Mouse (Mus musculus) adrenal gland (tissue): ENCODE measurements around the gene Slc37a4.
"Not testable (repeated sequence)": the region's sequence is repeated elsewhere in the genome, so short reads cannot be mapped to it uniquely, and the experiment has no call there.

Source experiments
- intact Hi-C: fragments of 180-260 bp; cut with DNase I; formaldehyde crosslinking; loops from one replicate; pipeline ENCODE4 v1.15.1; 2025

The Slc37a4 gene

DNA sequence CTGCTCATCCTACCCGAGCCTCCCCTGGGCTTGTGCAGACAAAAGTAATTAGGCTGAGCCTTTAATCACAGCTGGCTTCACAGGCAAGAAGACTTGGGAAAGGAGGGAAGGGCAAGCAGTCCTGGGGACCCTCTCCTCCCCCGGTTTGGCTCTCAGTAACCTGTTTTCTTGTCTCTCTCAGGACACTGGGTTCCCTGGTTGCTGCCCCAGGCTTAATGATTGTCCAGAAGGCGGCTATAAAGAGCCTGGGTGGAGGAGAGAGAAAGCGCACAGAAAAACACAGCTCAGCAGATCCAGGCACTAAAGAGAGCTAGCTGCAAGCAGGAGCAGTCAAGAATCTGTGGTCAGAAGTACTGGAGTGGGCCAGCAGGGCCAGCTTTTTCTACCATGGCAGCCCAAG is 1.4 kb downstream of the Slc37a4 start:
- intact Hi-C loops: no loop called here

DNA sequence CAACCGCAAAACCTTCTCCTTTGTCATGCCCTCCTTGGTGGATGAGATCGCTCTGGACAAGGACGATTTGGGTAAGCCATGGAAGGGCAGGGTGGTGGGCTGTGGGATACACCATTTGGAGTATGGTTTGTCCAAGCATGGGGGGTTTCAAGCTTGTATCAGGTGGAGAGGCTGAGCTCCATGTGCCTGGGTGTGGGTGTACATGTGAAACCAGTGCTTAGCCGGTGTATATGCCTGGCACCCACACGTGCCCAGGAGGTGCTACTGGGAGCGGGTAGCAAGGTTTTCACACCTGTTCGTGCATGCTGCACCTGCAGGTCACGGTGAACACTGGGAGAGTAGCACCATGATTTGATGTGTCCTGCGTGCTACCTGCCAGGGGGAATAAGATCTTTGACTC is 1.9 kb downstream of the Slc37a4 start:
- intact Hi-C loops: no loop called here

DNA sequence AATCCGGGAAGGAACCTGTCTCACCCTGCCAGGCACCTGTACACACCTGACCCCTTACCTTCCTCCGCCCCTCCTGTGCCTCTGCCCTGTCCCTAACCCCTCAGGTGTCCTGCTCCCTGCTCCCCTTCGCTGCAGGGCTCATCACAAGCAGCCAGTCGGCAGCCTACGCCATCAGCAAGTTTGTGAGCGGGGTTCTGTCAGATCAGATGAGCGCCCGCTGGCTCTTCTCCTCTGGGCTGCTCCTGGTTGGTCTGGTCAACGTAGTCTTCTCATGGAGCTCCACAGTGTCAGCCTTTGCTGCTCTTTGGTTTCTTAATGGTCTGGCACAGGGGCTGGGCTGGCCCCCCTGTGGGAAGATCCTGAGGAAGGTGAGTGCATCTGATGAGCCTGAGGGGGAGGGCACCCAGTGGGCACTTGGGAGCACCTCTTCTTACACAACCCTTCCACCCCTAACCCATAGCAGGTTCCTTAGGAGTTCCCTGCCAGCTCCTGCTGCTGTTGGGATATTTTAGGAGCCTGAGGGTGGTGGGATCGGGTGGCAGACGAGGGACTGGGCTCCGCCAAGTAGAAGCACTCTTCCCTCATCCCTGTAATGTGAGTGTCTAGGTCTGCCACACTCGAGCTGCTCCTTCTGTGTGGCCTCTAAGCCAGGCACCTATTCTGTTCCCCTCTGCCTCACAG is 2.6 kb downstream of the Slc37a4 start:
- intact Hi-C loops: no loop called here

DNA sequence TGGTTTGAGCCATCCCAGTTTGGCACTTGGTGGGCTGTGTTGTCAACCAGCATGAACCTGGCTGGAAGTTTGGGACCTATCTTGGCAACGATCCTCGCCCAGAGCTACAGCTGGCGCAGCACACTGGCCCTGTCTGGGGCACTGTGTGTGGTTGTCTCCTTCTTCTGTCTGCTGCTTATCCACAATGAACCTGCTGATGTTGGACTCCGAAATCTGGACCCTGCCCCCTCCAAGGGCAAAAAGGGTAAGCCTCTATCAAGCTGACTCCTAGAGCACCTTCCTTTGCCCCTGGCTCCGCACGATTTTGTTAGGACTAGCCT is 3.1 kb downstream of the Slc37a4 start:
- intact Hi-C loops: no loop called here

DNA sequence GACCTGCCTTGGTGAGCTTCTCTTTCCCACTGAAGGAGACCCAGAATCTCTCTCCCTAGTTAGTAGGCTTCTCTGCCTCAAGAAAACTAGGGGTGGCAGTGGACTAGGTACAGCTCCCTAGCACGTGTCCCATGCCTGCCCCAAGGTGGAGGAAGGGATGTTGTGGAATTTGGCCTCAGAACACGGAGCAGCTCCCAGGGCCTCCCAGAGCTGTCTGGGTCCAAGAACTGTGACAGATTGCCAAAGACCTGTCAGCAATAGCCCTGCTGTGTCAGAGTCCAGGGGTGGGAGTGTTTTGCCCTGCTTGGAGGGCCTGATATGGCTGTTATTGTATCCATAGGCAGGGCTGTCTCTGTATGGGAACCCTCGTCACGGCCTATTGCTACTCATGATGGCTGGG is 4.4 kb downstream of the Slc37a4 start:
- intact Hi-C loops: no loop called here

DNA sequence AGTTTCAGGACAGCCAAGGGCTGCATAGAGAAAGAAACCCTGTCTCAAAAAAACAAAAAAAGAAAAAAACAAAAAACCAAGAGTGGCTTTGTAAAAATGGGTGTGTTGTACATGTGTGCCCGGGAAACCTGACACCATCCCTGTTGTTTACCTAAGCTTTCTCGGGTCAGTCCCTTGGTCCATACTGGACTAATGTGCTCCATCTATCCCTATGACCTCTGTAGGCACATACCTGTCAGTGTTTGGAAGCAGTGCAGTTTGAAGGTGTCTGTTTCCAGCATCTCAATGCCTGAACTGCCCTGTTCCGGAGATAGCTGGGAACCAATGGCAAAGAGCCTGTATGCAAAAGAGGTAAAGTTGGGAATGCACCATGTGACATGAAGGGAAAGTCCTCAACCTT is 8.4 kb downstream of the Slc37a4 start:
- intact Hi-C loops: no loop called here

DNA sequence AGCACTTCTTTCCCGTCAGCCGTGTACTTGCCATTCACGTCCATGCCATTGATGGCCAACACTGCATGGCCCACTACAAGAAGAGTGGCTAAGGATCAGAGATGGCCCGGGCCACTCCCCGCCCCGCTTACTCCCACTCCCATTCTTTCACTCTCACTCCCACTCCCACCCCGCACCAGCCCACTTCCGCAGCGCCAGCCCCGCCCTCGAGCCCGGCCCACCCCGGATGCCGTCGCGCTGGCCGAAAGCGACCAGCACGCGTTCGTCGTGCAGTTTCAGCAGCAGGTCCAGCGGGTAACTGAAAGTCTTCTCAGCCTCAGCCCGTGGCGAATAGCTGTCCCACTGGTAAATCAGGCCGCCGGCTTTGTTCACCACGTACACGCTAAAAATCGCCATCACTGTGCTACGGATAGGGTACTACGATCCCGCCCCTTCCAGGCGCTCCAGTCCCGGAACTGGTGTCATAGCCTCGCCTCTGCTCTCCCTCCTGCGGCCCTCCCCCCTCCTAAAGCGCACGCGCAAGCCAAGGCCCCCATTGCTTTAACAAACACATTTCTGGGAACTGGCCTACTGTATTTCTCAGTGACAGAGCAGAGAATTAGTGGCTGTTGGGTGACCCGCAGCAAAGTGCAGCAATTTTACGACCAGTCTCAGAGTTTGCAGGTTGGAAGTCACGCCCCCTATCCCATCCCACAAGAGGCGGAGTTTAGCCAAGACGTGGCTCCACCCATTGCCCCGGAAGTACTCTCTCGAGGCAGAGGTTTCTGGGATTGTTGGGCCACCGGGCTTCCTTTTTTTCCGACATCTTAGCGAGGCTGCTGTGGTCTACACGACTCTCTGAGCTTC is 10.5 kb downstream of the Slc37a4 start, which contains the start of the genes Rps25 and Trappc4:
TSS of gene Rps25 (plus strand) at position 234 of the 846 bp plus-strand sequence.
TSS of gene Trappc4 (minus strand) at position 695 of the 846 bp plus-strand sequence.
- intact Hi-C loops: no loop called here

DNA sequence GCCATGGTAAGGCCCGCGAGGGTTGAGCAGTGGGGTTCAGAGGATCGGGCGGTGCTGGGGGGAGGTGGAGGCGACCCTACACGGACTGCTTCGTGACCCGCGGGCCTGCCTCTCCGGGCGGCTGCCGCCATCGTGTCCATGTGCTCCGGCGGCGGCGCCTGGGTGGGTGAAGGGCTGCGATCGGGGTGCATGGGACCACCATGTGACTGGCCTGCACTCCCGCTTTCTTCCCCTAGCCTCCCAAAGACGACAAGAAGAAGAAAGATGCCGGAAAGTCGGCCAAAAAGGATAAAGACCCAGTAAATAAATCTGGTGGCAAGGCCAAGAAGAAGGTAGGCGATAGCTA is 11.1 kb downstream of the Slc37a4 start:
- intact Hi-C loops: no loop called here

DNA sequence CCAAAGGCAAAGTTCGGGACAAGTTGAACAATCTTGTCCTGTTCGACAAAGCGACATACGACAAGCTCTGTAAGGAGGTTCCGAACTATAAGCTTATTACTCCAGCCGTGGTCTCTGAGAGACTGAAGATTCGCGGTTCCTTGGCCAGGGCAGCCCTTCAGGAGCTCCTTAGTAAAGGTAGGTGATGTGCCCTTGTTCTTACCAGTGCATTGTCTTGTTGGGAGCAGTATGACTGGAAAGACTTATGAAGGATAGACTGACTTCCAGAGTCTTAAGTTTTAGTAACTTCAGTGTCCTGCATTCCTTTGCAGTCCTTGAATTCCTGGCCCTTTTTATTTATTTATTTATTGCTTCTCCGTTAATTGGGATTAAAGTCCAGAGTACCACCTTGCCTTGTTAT is 12.0 kb downstream of the Slc37a4 start:
- intact Hi-C loops: not testable (repeated sequence)

DNA sequence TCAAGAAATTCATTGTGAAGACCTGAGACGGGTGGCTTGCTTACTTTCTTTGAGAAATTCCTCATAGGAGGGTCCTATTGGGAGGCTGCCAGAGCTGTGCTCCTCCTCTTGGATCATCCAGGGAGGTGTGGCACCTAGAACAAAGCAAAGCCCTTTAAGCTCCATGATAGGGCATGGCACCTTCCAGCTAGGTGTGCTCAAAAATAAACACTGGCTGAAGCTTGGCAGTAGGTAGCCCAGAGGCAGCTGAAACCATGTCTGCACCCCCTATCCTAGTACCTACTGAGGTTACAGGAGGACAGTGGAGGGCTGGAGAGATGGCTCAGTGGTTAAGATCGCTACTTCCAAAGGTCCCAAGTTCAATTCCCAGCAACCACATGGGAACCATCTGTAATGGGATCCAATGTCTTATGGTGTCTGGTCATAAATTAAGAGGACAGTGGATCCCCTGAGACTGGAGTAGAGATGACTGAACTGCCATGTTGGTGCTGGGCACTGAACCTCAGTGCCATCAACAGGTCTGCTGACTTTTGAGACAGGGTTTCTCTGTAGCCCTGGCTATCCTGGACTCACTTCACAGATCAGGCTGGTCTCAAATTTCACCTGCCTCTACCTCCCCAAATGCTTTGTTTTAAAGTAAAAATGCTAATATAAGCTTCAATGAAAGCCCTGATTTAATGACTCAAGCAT is 14.1 kb downstream of the Slc37a4 start:
- intact Hi-C loops: no loop called here

DNA sequence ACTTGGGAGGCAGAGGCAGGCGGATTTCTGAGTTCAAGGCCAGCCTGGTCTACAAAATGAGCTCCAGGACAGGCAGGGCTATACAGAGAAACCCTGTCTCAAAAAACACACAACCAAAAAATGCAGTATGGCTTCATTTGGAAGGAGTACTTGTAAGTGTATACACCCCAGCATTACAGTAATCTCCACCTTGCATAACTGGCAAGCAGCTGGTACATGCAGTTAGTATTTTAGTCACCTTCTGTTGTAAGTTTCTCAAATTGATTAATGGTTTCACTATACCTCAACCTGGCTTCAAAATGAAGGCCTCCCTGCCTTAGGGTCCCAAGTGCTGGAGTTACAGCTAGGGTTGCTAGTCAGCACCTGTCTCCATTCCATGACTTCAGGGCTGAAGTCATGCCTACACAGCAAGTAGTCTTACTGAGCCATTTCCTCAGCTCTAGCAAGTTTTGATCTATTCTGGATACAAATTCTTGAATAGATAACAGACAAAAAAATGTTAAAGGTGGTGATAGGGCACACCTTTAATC is 15.0 kb downstream of the Slc37a4 start:
- intact Hi-C loops: no loop called here

DNA sequence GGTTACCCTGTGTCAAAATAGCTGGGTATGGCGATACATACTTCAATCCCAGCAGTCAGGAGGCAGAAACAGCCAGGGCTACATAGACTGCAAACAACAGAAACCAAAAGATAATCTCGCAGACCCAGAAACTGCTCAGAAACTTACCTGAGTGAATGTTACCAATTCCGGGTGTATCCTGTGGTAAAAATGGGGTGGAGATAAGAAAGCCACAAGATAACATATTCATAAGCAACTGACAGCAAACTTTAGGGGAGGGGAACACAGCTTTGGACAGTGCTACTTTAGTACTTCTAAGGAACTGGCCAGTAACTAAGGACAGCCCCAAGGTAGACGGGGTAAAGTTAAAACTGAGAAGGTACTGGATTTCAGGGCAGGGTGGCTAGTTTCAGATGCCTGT is 15.7 kb downstream of the Slc37a4 start:
- intact Hi-C loops: no loop called here

DNA sequence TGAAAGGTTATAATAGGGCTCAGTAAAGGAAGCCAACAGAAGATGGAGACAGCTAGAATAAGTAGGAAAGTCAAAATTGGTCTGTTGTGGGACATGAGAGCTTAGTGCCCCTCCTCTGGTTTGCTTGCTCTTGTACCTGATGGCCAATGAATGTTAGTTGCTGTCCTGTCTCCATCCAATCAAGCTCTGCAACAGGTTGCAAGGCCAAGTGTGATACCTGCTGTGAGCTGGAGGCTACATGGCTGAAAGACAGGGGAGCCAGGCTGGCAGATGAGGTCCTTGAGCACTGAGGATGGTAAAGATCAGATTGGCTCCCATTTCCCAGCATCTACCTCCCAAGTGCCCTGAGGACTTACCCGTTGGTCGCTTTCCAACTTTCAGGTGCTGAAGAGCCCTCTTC is 16.1 kb downstream of the Slc37a4 start:
- intact Hi-C loops: no loop called here

DNA sequence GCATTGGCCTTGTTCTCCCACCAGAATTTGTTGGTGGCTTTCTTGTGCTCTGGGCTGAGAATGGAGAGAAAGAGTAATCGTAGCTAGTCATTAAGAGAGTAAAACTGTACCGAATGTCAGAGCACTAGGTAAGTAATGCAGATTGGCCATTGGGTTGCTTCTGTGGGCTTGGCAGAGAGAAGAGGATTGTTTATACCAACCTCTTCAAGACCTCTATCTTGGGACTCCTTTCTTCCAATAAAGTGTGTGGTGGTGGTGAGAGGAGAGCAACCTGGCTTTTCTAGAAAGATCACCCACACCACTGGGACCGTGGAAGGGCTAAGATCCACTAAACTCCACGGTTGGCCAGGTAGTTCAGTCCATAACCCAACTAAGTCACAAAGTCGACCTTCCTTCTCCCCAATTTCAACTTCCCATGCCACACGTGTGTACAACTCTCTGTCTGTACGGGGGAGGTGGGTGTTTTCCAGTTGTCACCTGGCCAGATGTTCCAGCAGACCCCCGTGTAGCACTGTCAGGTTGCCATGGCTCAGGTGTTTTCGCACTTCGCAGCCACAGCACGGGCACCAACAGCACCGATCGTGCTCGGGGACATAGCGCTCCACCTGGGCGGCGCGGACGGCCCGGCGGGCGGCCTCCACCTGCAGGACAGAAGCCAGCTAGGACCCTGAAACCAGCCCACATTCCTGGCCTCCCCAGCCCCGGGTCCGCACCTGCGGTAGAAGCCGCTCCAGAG is 20.7 kb downstream of the Slc37a4 start:
- intact Hi-C loops: no loop called here

DNA sequence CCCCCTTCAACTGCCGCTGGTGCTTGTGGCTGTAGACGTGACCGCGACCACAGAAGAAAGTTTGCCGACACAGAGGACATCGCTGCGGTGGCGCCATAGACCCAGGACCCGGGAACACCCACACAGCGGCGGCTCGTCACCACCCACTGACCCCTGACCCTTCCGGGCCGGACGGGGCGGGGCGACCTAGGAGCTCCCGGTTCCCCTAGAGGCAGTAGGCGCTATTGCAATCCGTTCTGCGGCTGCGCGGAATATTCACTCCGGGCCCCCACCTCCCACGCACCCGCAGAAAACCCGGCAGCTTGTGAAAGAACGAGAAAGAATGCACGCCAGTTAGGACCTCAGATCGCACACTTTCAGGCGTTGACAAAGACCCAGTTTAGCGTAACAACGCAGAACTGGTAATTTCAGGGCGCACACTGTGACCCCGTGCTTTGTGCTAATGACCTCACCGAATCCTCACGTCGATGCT is 21.3 kb downstream of the Slc37a4 start:
- intact Hi-C loops: no loop called here

DNA sequence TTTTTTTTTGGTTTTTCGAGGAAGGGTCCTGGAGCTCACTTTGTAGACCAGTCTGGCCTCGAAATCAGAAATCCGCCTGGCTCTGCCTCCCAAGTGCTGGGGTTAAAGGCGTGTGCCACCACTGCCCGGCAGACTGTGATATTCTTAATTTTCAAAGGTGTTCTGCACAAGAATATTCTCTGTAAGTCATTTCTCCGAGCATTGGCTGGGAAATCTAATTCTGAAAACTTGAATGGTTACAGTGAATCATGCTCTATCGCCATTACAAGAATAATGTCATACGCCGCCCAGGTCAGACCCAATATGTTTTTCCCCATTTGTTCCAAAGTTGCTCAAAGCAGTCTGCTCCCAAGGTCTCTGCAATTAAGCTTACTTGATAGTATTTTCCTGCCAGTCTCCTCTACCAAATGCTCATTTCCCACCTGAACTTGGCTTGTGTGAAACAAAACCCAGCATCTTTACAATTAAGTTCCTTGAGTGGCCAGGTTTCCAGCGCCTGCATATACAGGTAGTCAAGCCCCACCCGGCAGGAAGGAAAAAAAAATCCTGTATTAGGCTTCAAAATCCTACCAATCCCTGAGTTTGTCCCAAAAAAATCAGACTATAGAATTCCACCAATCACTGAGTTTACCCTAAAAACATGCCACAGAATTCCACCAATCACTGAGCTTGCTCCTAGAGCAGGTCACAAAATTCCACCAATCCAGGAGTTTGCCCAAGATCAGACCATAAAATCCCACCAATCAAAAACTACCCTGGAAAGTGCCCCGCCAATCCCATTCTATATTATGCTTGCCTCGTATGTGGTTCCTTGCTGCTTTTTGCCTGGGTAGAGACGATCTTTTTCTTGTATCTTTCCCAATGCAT is 22.1 kb downstream of the Slc37a4 start, which contains the start of gene Ccdc84:
TSS of gene Ccdc84 (minus strand) at position 51 of the 867 bp plus-strand sequence.
- intact Hi-C loops: no loop called here

DNA sequence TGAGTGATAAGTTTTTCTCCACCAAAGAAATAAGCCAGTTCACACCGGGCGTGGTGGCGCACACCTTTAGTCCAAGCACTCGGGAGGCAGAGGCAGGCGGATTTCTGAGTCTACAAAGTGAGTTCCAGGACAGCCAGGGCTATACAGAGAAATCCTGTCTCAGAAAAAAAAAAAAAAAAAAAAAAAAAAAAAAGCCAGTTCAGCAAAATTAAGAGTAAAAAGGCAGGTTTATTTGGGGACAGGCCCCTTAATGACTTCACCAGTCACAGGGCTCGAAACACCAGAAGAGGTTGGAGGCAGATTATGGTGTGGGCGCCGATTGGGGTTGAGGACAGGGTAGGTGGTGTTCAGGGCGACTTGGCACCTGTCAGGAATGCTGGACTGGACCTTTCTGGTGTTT is 23.1 kb downstream of the Slc37a4 start:
- intact Hi-C loops: not testable (repeated sequence)

DNA sequence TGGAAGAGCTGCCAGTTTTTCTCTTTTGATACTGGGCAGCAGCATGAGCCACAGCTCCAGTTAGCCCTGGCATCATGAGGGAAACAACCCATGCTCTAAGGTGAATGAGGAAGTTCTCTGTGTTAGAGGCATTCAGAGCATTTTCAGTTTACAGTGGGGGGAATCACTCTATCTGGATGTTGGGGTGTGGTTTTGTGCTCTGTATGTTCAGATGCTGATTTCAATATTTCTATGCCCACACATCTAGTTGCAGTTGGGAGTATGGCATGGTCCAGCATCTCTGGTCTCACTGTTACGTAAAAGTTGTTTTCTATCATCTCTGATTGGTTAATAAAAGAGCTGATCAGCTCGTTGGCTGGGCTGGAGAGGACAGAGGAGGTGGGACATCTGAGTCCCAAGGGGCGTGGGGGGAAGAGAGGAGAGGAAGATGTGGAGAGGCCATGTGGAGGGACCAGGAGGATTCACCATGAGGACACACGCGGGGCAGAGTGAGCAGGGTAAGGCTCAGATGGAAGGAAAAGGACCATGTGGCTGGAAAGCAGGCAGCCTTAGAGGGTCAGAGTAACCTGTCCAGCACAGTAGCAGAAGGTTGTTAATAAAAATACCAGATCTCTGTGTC is 23.7 kb downstream of the Slc37a4 start:
- intact Hi-C loops: no loop called here

DNA sequence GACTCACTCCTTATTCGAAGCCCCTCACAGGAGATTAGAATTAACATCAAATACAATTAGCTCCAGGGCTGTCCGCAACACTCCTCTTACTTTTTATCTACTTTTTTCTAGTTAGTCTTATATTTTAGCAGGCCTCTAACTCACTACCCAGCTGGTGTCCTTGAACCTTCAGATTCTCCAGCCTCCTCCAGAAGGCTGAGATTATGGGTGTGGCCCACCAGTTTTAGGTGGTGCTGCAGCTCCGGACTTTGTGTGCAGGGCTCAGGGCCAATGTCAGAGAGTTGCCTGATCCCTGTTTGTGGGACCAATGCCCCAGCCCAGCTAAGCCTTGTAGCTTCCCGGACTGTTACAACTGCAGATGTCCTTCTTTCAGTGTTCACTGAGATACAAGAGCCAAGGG is 26.9 kb downstream of the Slc37a4 start:
- intact Hi-C loops: no loop called here
